Mouse (Mus musculus) hindbrain, embryonic 11.5 days (tissue): Measurements from ENCODE around the gene Mfsd1. TPM values are rescaled to one million over a fixed set of nuclear protein-coding genes. Genes with fewer than 3 reads are reported as not detected.

Source experiments
- ATAC-seq: fragments of 200-750 bp; cut with Nextera tagmentation; 2 replicates; pipeline ENCODE4 v1.8.0; 2017; ENCODE audit warnings: mild to moderate bottlenecking, moderate TSS enrichment, moderate library complexity; ENCODE audit not compliant: low FRiP score
- DNase-seq: peaks from one replicate; pipeline ENCODE4 v3.0.0-alpha.2; 2015; ENCODE audit warnings: low spot score
- H3K27ac ChIP-seq: fragments of 300-500 bp; sonication (generic); 2 replicates; pipeline ENCODE4 v1.5.1; 2014; ENCODE audit warnings: mild to moderate bottlenecking, low read depth, low read length
- H3K27me3 ChIP-seq: fragments of 300-500 bp; sonication (generic); 2 replicates; pipeline ENCODE4 v1.6.1; 2014; ENCODE audit warnings: mild to moderate bottlenecking, low read length, moderate library complexity, mixed read lengths; ENCODE audit not compliant: control insufficient read depth, insufficient read depth
- H3K36me3 ChIP-seq: fragments of 300-500 bp; sonication (generic); 2 replicates; pipeline ENCODE4 v1.6.1; 2014; ENCODE audit warnings: mild to moderate bottlenecking, low read length, moderate library complexity, mixed read lengths; ENCODE audit not compliant: control insufficient read depth, insufficient read depth
- H3K4me1 ChIP-seq: fragments of 300-500 bp; sonication (generic); replicated peaks from 2 replicates; pipeline ENCODE4 v1.6.1; 2014; ENCODE audit warnings: low read length, mixed read lengths; ENCODE audit not compliant: control insufficient read depth, insufficient read depth
- H3K4me2 ChIP-seq: fragments of 300-500 bp; sonication (generic); replicated peaks from 2 replicates; pipeline ENCODE4 v1.6.1; 2014; ENCODE audit warnings: mild to moderate bottlenecking, low read depth, low read length
- H3K4me3 ChIP-seq: fragments of 300-500 bp; sonication (generic); 2 replicates; pipeline ENCODE4 v1.5.1; 2014; ENCODE audit warnings: low read depth, low read length
- H3K9ac ChIP-seq: fragments of 300-500 bp; sonication (generic); 2 replicates; pipeline ENCODE4 v1.6.1; 2014; ENCODE audit warnings: low read depth, low read length
- H3K9me3 ChIP-seq: fragments of 300-500 bp; sonication (generic); 2 replicates; pipeline ENCODE4 v1.6.1; 2016; ENCODE audit warnings: low read length; ENCODE audit not compliant: control insufficient read depth
- WGBS: fragments of 180-500 bp; shearing (Covaris S2); extraction: QIAGEN DNeasy Blood & Tissue Kit; methylation state at CpG from one replicate; pipeline ENCODE4 v1.1.7; 2014; 5-methylcytosine and 5-hydroxymethylcytosine counted together
- polyA plus RNA-seq: library from polyadenylated mRNA; unstranded; fragments of >200 nt; fragmentation: Nextera tagmentation; extraction: Ambion mirVana; gene quantifications from 2 replicates; pipeline ENCODE4 v1.2.1, GENCODE M21; 2014

Gene Mfsd1
- polyA plus RNA-seq, 1 experiment from 2014 or later, result 63.6 TPM

- Histone ChIP-seq H3K27me3 (no peaks in the 10 kb centered on the region), H3K4me1 (no peaks in the 10 kb centered on the region), H3K36me3 (no peaks in the 10 kb centered on the region), H3K4me2 (peak overlapping the region; percentile 52; the same call in 1 of the 2 replicates), H3K4me3 (no peak overlapping the region), H3K9me3 (no peaks in the 10 kb centered on the region), H3K27ac (no peak overlapping the region), H3K9ac (no peak overlapping the region)
- 84% methylated on average over 6 of the region's 6 CpGs for WGBS
- DNase-seq (no peak), ATAC-seq (no peak)
These were observed 1.3 kb downstream of the Mfsd1 start for GRCm38 (mm10) chr3:67583846-67584186.

- DNase-seq (no peak), ATAC-seq (no peak)
- H3K4me1 ChIP-seq, result no peaks in the 10 kb centered on the region
- H3K9ac ChIP-seq, result no peak overlapping the region
- H3K36me3 ChIP-seq, result no peaks in the 10 kb centered on the region; the same call in 1 of the 2 replicates
- no peak overlapping the region for H3K27ac ChIP-seq
- no peaks in the 10 kb centered on the region for H3K27me3 ChIP-seq
- whole genome bisulfite sequencing, result 85% methylated on average over 2 of the region's 2 CpGs
- no peak overlapping the region for H3K4me3 ChIP-seq
- H3K4me2 ChIP-seq, result no peak overlapping the region
- H3K9me3 ChIP-seq, result no peaks in the 10 kb centered on the region
These were observed 4.0 kb downstream of the Mfsd1 start for GRCm38 (mm10) chr3:67586511-67586910.

GRCm38 (mm10) chr3:67587430-67587829 lies 4.9 kb downstream of the Mfsd1 start:
- no peaks in the 10 kb centered on the region for H3K27me3 ChIP-seq
- no peaks in the 10 kb centered on the region; the same call in 1 of the 2 replicates for H3K36me3 ChIP-seq
- H3K4me3 ChIP-seq, result no peak overlapping the region
- WGBS, result 89% methylated on average over 9 of the region's 9 CpGs
- H3K9ac ChIP-seq, result no peak overlapping the region
- H3K27ac ChIP-seq, result no peak overlapping the region
- H3K4me2 ChIP-seq, result no peak overlapping the region
- DNase-seq, result no peak
- no peaks in the 10 kb centered on the region for H3K9me3 ChIP-seq
- H3K4me1 ChIP-seq, result no peaks in the 10 kb centered on the region
- no peak for ATAC-seq

- Histone ChIP-seq H3K27ac (no peak overlapping the region), H3K9ac (no peak overlapping the region), H3K27me3 (no peaks in the 10 kb centered on the region), H3K9me3 (no peaks in the 10 kb centered on the region), H3K4me2 (no peak overlapping the region), H3K4me1 (no peaks in the 10 kb centered on the region), H3K4me3 (no peak overlapping the region), H3K36me3 (no peaks in the 10 kb centered on the region)
- DNase-seq, result no peak
- 92% methylated on average over 13 of the region's 13 CpGs for WGBS
- ATAC-seq, result no peak
These were observed 19.1 kb downstream of the Mfsd1 start for GRCm38 (mm10) chr3:67601616-67602138.

- Histone ChIP-seq H3K4me2 (no peak overlapping the region), H3K9me3 (no peaks in the 10 kb centered on the region), H3K36me3 (no peaks in the 10 kb centered on the region), H3K4me3 (no peak overlapping the region), H3K4me1 (no peaks in the 10 kb centered on the region), H3K27me3 (no peaks in the 10 kb centered on the region), H3K9ac (no peak overlapping the region), H3K27ac (no peak overlapping the region)
- DNase-seq (no peak), ATAC-seq (no peak)
These were observed 35.7 kb downstream of the Mfsd1 start for GRCm38 (mm10) chr3:67618222-67618621.

GRCm38 (mm10) chr3:67624629-67625028 lies 42.1 kb downstream of the Mfsd1 start:
- no peak overlapping the region for H3K4me3 ChIP-seq
- H3K4me2 ChIP-seq, result no peak overlapping the region
- DNase-seq (peak; percentile 41), ATAC-seq (0 out of 2 replicates have a peak, but pooled peaks have one; percentile 51)
- no peaks in the 10 kb centered on the region for H3K36me3 ChIP-seq
- no peaks in the 10 kb centered on the region for H3K4me1 ChIP-seq
- H3K9ac ChIP-seq, result no peak overlapping the region
- H3K9me3 ChIP-seq, result no peaks in the 10 kb centered on the region
- no peaks in the 10 kb centered on the region for H3K27me3 ChIP-seq
- 90% methylated on average over 1 of the region's 1 CpGs for WGBS
- no peak overlapping the region for H3K27ac ChIP-seq

- H3K9me3 ChIP-seq, result no peaks in the 10 kb centered on the region
- ATAC-seq, result no peak
- H3K4me3 ChIP-seq, result no peak overlapping the region
- WGBS, result 85% methylated on average over 3 of the region's 3 CpGs
- H3K27me3 ChIP-seq, result no peaks in the 10 kb centered on the region
- no peak for DNase-seq
- no peaks in the 10 kb centered on the region for H3K4me1 ChIP-seq
- no peak overlapping the region for H3K27ac ChIP-seq
- no peak overlapping the region for H3K4me2 ChIP-seq
- H3K36me3 ChIP-seq, result no peaks in the 10 kb centered on the region
- H3K9ac ChIP-seq, result no peak overlapping the region
These were observed 60.6 kb downstream of the Mfsd1 start for GRCm38 (mm10) chr3:67643135-67643534.

GRCm38 (mm10) chr3:67645640-67646466 lies 63.3 kb downstream of the Mfsd1 start:
- no peaks in the 10 kb centered on the region for H3K4me1 ChIP-seq
- H3K9ac ChIP-seq, result no peak overlapping the region
- H3K4me2 ChIP-seq, result no peak overlapping the region
- no peaks in the 10 kb centered on the region for H3K9me3 ChIP-seq
- H3K36me3 ChIP-seq, result no peaks in the 10 kb centered on the region
- no peaks in the 10 kb centered on the region for H3K27me3 ChIP-seq
- ATAC-seq (peak; percentile 91), DNase-seq (peak; percentile 42)
- WGBS, result 51% methylated on average over 7 of the region's 7 CpGs
- H3K4me3 ChIP-seq, result no peak overlapping the region
- H3K27ac ChIP-seq, result peak overlapping the region; percentile 80
